Mouse (Mus musculus) lung, postnatal 0 days (tissue): ENCODE data around the gene Map3k4. TPM values are rescaled to one million over a fixed set of nuclear protein-coding genes. Genes with fewer than 3 reads are reported as not detected.

ENCODE experiments used
- ATAC-seq: fragments of 200-750 bp; cut with Nextera tagmentation; 2 replicates; pipeline ENCODE4 v1.8.0; 2017; ENCODE audit warnings: moderate library complexity
- DNase-seq: peaks from one replicate; pipeline ENCODE4 v3.0.0-alpha.2; 2016; ENCODE audit warnings: low spot score
- H3K27ac ChIP-seq: fragments of 300-500 bp; sonication (generic); 2 replicates; pipeline ENCODE4 v1.5.1; 2014; ENCODE audit warnings: antibody characterized with exemption, mild to moderate bottlenecking, low read length, mixed read lengths
- H3K27me3 ChIP-seq: fragments of 300-500 bp; sonication (generic); replicated peaks from 2 replicates; pipeline ENCODE4 v1.6.1; 2014; ENCODE audit warnings: low read length, mixed read lengths; ENCODE audit not compliant: insufficient read depth
- H3K36me3 ChIP-seq: fragments of 300-500 bp; sonication (generic); 2 replicates; pipeline ENCODE4 v1.6.1; 2014; ENCODE audit warnings: low read length, mixed read lengths; ENCODE audit not compliant: insufficient read depth
- H3K4me1 ChIP-seq: fragments of 300-500 bp; sonication (generic); 2 replicates; pipeline ENCODE4 v1.6.1; 2014; ENCODE audit warnings: antibody characterized with exemption, low read depth, low read length, mixed read lengths; ENCODE audit not compliant: insufficient read depth
- H3K4me2 ChIP-seq: fragments of 300-500 bp; sonication (generic); replicated peaks from 2 replicates; pipeline ENCODE4 v1.6.1; 2014; ENCODE audit warnings: low read depth, mild to moderate bottlenecking, low read length, moderate library complexity, mixed read lengths
- H3K4me3 ChIP-seq: fragments of 300-500 bp; sonication (generic); 2 replicates; pipeline ENCODE4 v1.5.1; 2014; ENCODE audit warnings: low read depth, low read length
- H3K9ac ChIP-seq: fragments of 300-500 bp; sonication (generic); replicated peaks from 2 replicates; pipeline ENCODE4 v1.6.1; 2014; ENCODE audit warnings: low read depth, mild to moderate bottlenecking
- H3K9me3 ChIP-seq: fragments of 300-500 bp; sonication (generic); 2 replicates; pipeline ENCODE4 v1.6.1; 2016; ENCODE audit warnings: low read length, mixed read lengths
- CTCF ChIP-seq: IDR thresholded peaks from 2 replicates; pipeline ENCODE4 v1.5.1; 2016; ENCODE audit warnings: antibody characterized with exemption, mild to moderate bottlenecking
- EP300 ChIP-seq: IDR thresholded peaks from 2 replicates; pipeline ENCODE4 v1.6.1; 2016; ENCODE audit warnings: antibody characterized with exemption, mild to moderate bottlenecking, control low read depth
- WGBS: fragments of 180-500 bp; shearing (Covaris S2); extraction: QIAGEN DNeasy Blood & Tissue Kit; methylation state at CpG from one replicate; pipeline ENCODE4 v1.1.7; 2014; 5-methylcytosine and 5-hydroxymethylcytosine counted together
- polyA plus RNA-seq: library from polyadenylated mRNA; unstranded; fragments of >200 nt; fragmentation: Nextera tagmentation; extraction: Ambion mirVana; gene quantifications from 2 replicates; pipeline ENCODE4 v1.2.1, GENCODE M21; 2015

The Map3k4 gene
- polyA plus RNA-seq, 1 experiment from 2014 or later, result 32.5 TPM

- Histone ChIP-seq H3K9me3 (no peaks in the 10 kb centered on the region), H3K9ac (no peak overlapping the region), H3K4me2 (no peak overlapping the region), H3K27me3 (no peaks in the 10 kb centered on the region), H3K4me3 (no peak overlapping the region), H3K36me3 (peaks cover 20% of the 10 kb centered on the region; the same call in 1 of the 2 replicates), H3K4me1 (peaks cover 9% of the 10 kb centered on the region; the same call in 1 of the 2 replicates), H3K27ac (no peak overlapping the region)
- 88% methylated on average over 7 of the region's 7 CpGs for WGBS
- no peak for ATAC-seq
- no peak for DNase-seq
- no peak for TF ChIP-seq CTCF
- no peak for TF ChIP-seq EP300
Observed at GRCm38 (mm10) chr17:12261376-12261775, 57.2 kb downstream of the Map3k4 start.

- no peak for ATAC-seq
- Histone ChIP-seq H3K9me3 (no peaks in the 10 kb centered on the region), H3K4me3 (no peak overlapping the region), H3K4me2 (no peak overlapping the region), H3K36me3 (peaks cover 24% of the 10 kb centered on the region), H3K27ac (no peak overlapping the region), H3K27me3 (no peaks in the 10 kb centered on the region), H3K9ac (no peak overlapping the region), H3K4me1 (no peaks in the 10 kb centered on the region; the same call in 1 of the 2 replicates)
- DNase-seq, result no peak
- no peak for TF ChIP-seq CTCF
- no peak for TF ChIP-seq EP300
- WGBS, result 87% methylated on average over 8 of the region's 8 CpGs
Observed at GRCm38 (mm10) chr17:12259957-12260356, 58.6 kb downstream of the Map3k4 start.

- Histone ChIP-seq H3K4me2 (no peak overlapping the region), H3K27me3 (no peaks in the 10 kb centered on the region), H3K4me3 (no peak overlapping the region), H3K36me3 (peaks cover 37% of the 10 kb centered on the region), H3K27ac (no peak overlapping the region), H3K9ac (no peak overlapping the region), H3K9me3 (no peaks in the 10 kb centered on the region), H3K4me1 (no peaks in the 10 kb centered on the region)
- no peak for ATAC-seq
- 62% methylated on average over 6 of the region's 6 CpGs for WGBS
- DNase-seq, result no peak
- TF ChIP-seq EP300 (no peak), CTCF (no peak)
Observed at GRCm38 (mm10) chr17:12258517-12258916, 60.1 kb downstream of the Map3k4 start.

GRCm38 (mm10) chr17:12256142-12256541 is 62.5 kb downstream of the Map3k4 start:
- no peaks in the 10 kb centered on the region for H3K9me3 ChIP-seq
- no peak for TF ChIP-seq CTCF
- no peak for TF ChIP-seq EP300
- no peaks in the 10 kb centered on the region for H3K27me3 ChIP-seq
- H3K36me3 ChIP-seq, result peaks cover 54% of the 10 kb centered on the region
- ATAC-seq, result no peak
- WGBS, result 96% methylated on average over 11 of the region's 11 CpGs
- no peak for DNase-seq
- no peak overlapping the region for H3K9ac ChIP-seq
- H3K4me3 ChIP-seq, result no peak overlapping the region
- H3K4me2 ChIP-seq, result no peak overlapping the region
- no peaks in the 10 kb centered on the region for H3K4me1 ChIP-seq
- no peak overlapping the region for H3K27ac ChIP-seq

GRCm38 (mm10) chr17:12250581-12250980 is 68.0 kb downstream of the Map3k4 start:
- ATAC-seq, result no peak

GRCm38 (mm10) chr17:12249783-12250504 is 68.7 kb downstream of the Map3k4 start:
- Histone ChIP-seq H3K36me3 (peaks cover 42% of the 10 kb centered on the region), H3K27ac (no peak overlapping the region), H3K27me3 (no peaks in the 10 kb centered on the region), H3K4me3 (no peak overlapping the region), H3K9ac (no peak overlapping the region), H3K4me1 (no peaks in the 10 kb centered on the region), H3K9me3 (no peaks in the 10 kb centered on the region), H3K4me2 (no peak overlapping the region)
- ATAC-seq (no peak), DNase-seq (no peak)
- WGBS, result 93% methylated on average over 19 of the region's 19 CpGs
- no peak for TF ChIP-seq EP300
- peak; percentile 55 for TF ChIP-seq CTCF

More at GRCm38 (mm10) chr17:12250581-12250980, 68.0 kb downstream of the Map3k4 start:
- H3K4me2 ChIP-seq, result no peak overlapping the region
- no peak for DNase-seq
- no peak overlapping the region for H3K27ac ChIP-seq
- H3K36me3 ChIP-seq, result peaks cover 46% of the 10 kb centered on the region
- H3K9me3 ChIP-seq, result no peaks in the 10 kb centered on the region
- no peaks in the 10 kb centered on the region for H3K4me1 ChIP-seq
- H3K27me3 ChIP-seq, result no peaks in the 10 kb centered on the region
- H3K4me3 ChIP-seq, result no peak overlapping the region
- TF ChIP-seq EP300 (no peak), CTCF (no peak)
- 99% methylated on average over 9 of the region's 9 CpGs for WGBS
- H3K9ac ChIP-seq, result no peak overlapping the region
